Mouse (Mus musculus) liver, postnatal 0 days (tissue): ENCODE measurements around the gene Naa15. TPM values are rescaled to one million over a fixed set of nuclear protein-coding genes. Genes with fewer than 3 reads are reported as not detected.
"Not testable (repeated sequence)": the region's sequence is repeated elsewhere in the genome, so short reads cannot be mapped to it uniquely, and the experiment has no call there.

Source experiments
- ATAC-seq: fragments of 200-750 bp; cut with Nextera tagmentation; 2 replicates; pipeline ENCODE4 v1.8.0; 2017; ENCODE audit warnings: mild to moderate bottlenecking, moderate library complexity
- DNase-seq: peaks from one replicate; pipeline ENCODE4 v3.0.0-alpha.2; 2016
- H3K27ac ChIP-seq: fragments of 300-500 bp; sonication (generic); 2 replicates; pipeline ENCODE4 v1.5.1; 2014; ENCODE audit warnings: antibody characterized with exemption, moderate library complexity, mild to moderate bottlenecking, low read depth
- H3K27me3 ChIP-seq: fragments of 300-500 bp; sonication (generic); 2 replicates; pipeline ENCODE4 v1.6.1; 2014; ENCODE audit warnings: low read length, control low read depth, mixed read lengths; ENCODE audit not compliant: insufficient read depth
- H3K36me3 ChIP-seq: fragments of 300-500 bp; sonication (generic); replicated peaks from 2 replicates; pipeline ENCODE4 v1.6.1; 2014; ENCODE audit warnings: mild to moderate bottlenecking, control low read depth, low read length, moderate library complexity, mixed read lengths; ENCODE audit not compliant: insufficient read depth
- H3K4me1 ChIP-seq: fragments of 300-500 bp; sonication (generic); 2 replicates; pipeline ENCODE4 v1.6.1; 2014; ENCODE audit warnings: antibody characterized with exemption, mild to moderate bottlenecking, control low read depth; ENCODE audit not compliant: insufficient read depth
- H3K4me2 ChIP-seq: fragments of 300-500 bp; sonication (generic); 2 replicates; pipeline ENCODE4 v1.6.1; 2014; ENCODE audit warnings: low read depth, mild to moderate bottlenecking, low read length, moderate library complexity, mixed read lengths
- H3K4me3 ChIP-seq: fragments of 300-500 bp; sonication (generic); 2 replicates; pipeline ENCODE4 v1.5.1; 2014; ENCODE audit warnings: low read depth, low read length
- H3K9ac ChIP-seq: fragments of 300-500 bp; sonication (generic); replicated peaks from 2 replicates; pipeline ENCODE4 v1.6.1; 2014; ENCODE audit warnings: mild to moderate bottlenecking, moderate library complexity
- H3K9me3 ChIP-seq: fragments of 300-500 bp; sonication (generic); 2 replicates; pipeline ENCODE4 v1.6.1; 2016; ENCODE audit warnings: mild to moderate bottlenecking, control low read depth, low read length, mixed read lengths
- CTCF ChIP-seq: sonication (generic); IDR thresholded peaks from 2 replicates; pipeline ENCODE4 v1.5.1; 2016; ENCODE audit warnings: antibody characterized with exemption, low read depth
- EP300 ChIP-seq: IDR thresholded peaks from 2 replicates; pipeline ENCODE4 v1.6.1; 2016; ENCODE audit warnings: antibody characterized with exemption, low read depth, mild to moderate bottlenecking
- WGBS: fragments of 180-500 bp; shearing (Covaris S2); extraction: QIAGEN DNeasy Blood & Tissue Kit; methylation state at CpG from one replicate; pipeline ENCODE4 v1.1.7; 2014; ENCODE audit not compliant: insufficient replicate concordance; 5-methylcytosine and 5-hydroxymethylcytosine counted together
- polyA plus RNA-seq: library from polyadenylated mRNA; unstranded; fragments of >200 nt; fragmentation: Nextera tagmentation; extraction: Ambion mirVana; gene quantifications from 2 replicates; pipeline ENCODE4 v1.2.1, GENCODE M21; 2015

Naa15 gene
- polyA plus RNA-seq, 1 experiment from 2014 or later = 11.9 TPM

DNA sequence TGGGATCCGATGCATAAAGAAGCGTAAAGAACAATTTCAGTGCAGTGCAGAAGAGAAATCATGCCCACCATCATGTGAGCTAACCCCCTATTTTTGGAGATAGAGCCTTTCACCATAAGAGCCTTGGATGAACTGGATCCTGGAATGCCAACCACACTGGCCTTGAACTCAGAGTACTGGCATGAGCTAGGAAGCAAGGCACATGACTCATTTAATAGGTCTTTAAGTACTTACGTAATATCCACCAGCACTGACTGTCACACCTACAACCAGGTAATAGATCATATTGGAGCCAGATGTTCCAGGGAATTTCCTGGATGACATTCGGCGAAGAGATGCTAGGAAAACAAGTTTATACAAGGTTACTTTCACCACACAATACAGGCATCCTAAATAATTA is 23.4 kb upstream of the Naa15 start:
- Histone ChIP-seq H3K27me3 (peaks cover 6% of the 10 kb centered on the region; the same call in 1 of the 2 replicates), H3K4me3 (no peak overlapping the region), H3K4me2 (no peak overlapping the region), H3K4me1 (peaks cover 25% of the 10 kb centered on the region), H3K27ac (no peak overlapping the region), H3K9ac (no peak overlapping the region), H3K36me3 (no peaks in the 10 kb centered on the region), H3K9me3 (no peaks in the 10 kb centered on the region)
- TF ChIP-seq CTCF = no peak
- TF ChIP-seq EP300 = no peak
- DNase-seq (no peak), ATAC-seq (no peak)
- 81% methylated on average over 5 of the region's 5 CpGs for WGBS

- DNase-seq, H3K36me3 ChIP-seq, ATAC-seq, H3K27ac ChIP-seq, H3K27me3 ChIP-seq, H3K4me3 ChIP-seq, H3K9ac ChIP-seq, H3K9me3 ChIP-seq, H3K4me2 ChIP-seq: not testable (repeated sequence)
- WGBS = 90% methylated on average over 3 of the region's 3 CpGs
- H3K4me1 ChIP-seq = peaks cover 21% of the 10 kb centered on the region
Measured at GRCm38 (mm10) chr3:51393018-51393417, 21.9 kb upstream of the Naa15 start.

DNA sequence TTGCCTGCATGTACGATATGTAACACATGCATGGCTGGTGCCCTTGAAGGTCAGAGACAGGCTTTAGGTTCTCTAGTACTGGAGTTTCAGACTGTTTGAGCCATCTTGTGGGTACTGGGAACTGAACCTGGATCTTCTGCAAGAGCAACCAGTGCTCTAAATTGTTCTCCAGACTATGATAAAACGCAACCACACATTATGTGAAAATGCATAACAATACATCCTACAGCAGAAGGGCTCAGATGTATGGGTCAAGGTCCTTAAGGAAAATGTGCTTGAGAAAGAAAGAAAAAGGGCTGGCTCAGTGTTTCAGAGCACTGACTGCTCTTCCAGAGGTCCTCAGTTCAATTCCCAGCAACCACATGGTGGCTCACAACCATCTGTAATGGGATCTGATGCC is 21.3 kb upstream of the Naa15 start:
- H3K27me3 ChIP-seq = peaks cover 6% of the 10 kb centered on the region; the same call in 1 of the 2 replicates
- no peak overlapping the region for H3K4me2 ChIP-seq
- no peak for ATAC-seq
- no peak overlapping the region for H3K9ac ChIP-seq
- DNase-seq = no peak
- H3K27ac ChIP-seq = no peak overlapping the region
- no peak for TF ChIP-seq CTCF
- TF ChIP-seq EP300 = no peak
- H3K4me3 ChIP-seq = no peak overlapping the region
- WGBS = 90% methylated on average over 2 of the region's 2 CpGs
- no peaks in the 10 kb centered on the region for H3K36me3 ChIP-seq
- H3K4me1 ChIP-seq = peaks cover 17% of the 10 kb centered on the region
- H3K9me3 ChIP-seq = no peaks in the 10 kb centered on the region

DNA sequence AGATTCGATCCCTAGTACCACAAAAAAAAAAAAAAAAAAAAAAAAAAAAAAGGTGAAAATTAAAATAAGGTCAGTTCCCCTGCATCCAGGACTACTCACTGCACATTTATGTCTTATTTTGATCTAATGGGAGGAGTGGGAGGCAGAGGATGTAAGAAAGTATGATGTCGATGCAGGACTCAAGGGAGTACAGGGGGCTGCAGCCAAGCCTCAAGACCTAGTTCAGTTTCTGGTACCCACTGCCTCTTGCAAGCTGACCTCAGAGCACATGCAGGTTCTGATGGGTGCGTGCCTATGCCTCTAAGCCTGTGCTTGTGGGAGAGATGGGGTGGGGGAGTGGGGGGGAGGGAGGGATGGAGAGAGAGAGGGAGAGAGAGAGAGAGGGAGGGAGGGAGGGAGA is 20.1 kb upstream of the Naa15 start:
- 56% methylated on average over 3 of the region's 3 CpGs for WGBS
- no peak for ATAC-seq
- H3K27ac ChIP-seq = no peak overlapping the region
- TF ChIP-seq EP300 (no peak), CTCF (no peak)
- peaks cover 11% of the 10 kb centered on the region for H3K4me1 ChIP-seq
- no peaks in the 10 kb centered on the region for H3K9me3 ChIP-seq
- H3K4me3 ChIP-seq = no peak overlapping the region
- H3K36me3 ChIP-seq = no peaks in the 10 kb centered on the region
- no peak for DNase-seq
- no peak overlapping the region for H3K4me2 ChIP-seq
- peaks cover 9% of the 10 kb centered on the region; the same call in 1 of the 2 replicates for H3K27me3 ChIP-seq
- H3K9ac ChIP-seq = no peak overlapping the region

DNA sequence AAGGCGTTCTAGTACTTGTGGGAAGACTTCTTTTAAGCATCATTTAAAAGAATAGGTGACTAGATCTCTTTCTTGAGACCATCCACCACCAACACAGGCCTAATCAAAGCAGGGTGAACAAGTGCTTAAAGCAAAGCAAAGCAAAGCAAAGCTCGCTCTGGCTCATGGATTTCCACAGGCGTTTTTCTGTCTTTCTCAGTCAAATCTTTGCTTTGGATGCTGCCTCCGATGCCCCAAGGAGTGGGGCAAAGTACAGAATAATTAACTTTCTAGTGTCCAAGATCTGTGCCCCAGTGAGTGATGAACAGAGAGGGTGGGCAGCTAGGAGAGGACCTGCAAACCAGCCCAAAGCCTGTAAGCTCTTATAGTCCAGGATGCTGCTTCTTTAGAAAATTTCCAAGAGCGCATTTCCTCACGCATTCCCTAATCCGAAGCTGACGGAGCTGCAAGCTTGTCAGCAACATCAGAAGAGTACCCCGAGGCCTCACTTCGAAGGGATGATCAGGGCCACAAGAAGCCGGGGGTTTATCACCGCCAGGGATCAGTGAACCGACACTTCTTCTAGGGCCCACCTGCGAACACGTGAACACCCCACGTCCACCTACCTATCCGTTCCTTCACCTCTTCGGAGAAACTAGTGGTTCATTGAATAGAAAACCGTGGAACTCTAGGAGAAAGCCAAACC is 19.3 kb upstream of the Naa15 start:
- no peak overlapping the region for H3K27ac ChIP-seq
- 47% methylated on average over 19 of the region's 19 CpGs for WGBS
- peaks cover 9% of the 10 kb centered on the region; the same call in 1 of the 2 replicates for H3K27me3 ChIP-seq
- no peaks in the 10 kb centered on the region for H3K9me3 ChIP-seq
- no peaks in the 10 kb centered on the region for H3K36me3 ChIP-seq
- DNase-seq = no peak
- no peak for TF ChIP-seq CTCF
- TF ChIP-seq EP300 = no peak
- H3K4me2 ChIP-seq = peak overlapping the region; percentile 85
- H3K4me1 ChIP-seq = peaks cover 11% of the 10 kb centered on the region
- no peak for ATAC-seq
- H3K4me3 ChIP-seq = peak overlapping the region; percentile 70; the same call in 1 of the 2 replicates
- no peak overlapping the region for H3K9ac ChIP-seq

GRCm38 (mm10) chr3:51396219-51397068 is 18.5 kb upstream of the Naa15 start, which contains the start of gene Mgarp:
Gene Mgarp, minus strand, starts transcription at chr3:51396738.
- no peak within 1 kb of the TSS for H3K27ac ChIP-seq
- ATAC-seq (peak; percentile 89), DNase-seq (peak; percentile 79)
- H3K36me3 ChIP-seq = no peaks in the 10 kb centered on the region
- H3K4me1 ChIP-seq = peaks cover 11% of the 10 kb centered on the region
- peaks cover 9% of the 10 kb centered on the region; the same call in 1 of the 2 replicates for H3K27me3 ChIP-seq
- TF ChIP-seq EP300 (no peak), CTCF (peak; percentile 48)
- H3K4me3 ChIP-seq = peak within 1 kb of the TSS; percentile 70
- no peaks in the 10 kb centered on the region for H3K9me3 ChIP-seq
- WGBS = 3% methylated on average over 41 of the region's 41 CpGs
- peak within 1 kb of the TSS; percentile 85 for H3K4me2 ChIP-seq
- H3K9ac ChIP-seq = peak within 1 kb of the TSS; percentile 55
